In genomic region chr7:25209161-25209622, GRCm38 (mm10) we compare ENCODE assay signal across 13 mouse cellular contexts. TPM values are rescaled to one million over a fixed set of nuclear protein-coding genes. Genes with fewer than 3 reads are reported as not detected.
DNase-seq lines count a peak whose midpoint lies in the region; ATAC-seq and TF ChIP-seq lines count a peak whose summit lies in the region.
"Had no signal": no experiment of that assay in that cellular context is flagged by ENCODE, and none has a peak within 500 bp of the region (broad histone marks: within the 10 kb centered on the region; RNA-seq: fewer than 3 reads in every experiment).

No protein-coding gene starts in this region.

- H3K27ac ChIP-seq in lung, embryonic 16.5 days (ENCODE audit: low read length): no peak overlapping the region
- H3K27ac ChIP-seq in bone marrow, adult 2 months (ENCODE audit: control insufficient read depth, insufficient read depth, low read depth, low read length, poor library complexity): peak overlapping the region; percentile 42
- H3K27ac ChIP-seq in liver, embryonic 12.5 days: peak overlapping the region; percentile 86
- no peak overlapping the region for H3K27ac ChIP-seq in stomach, embryonic 14.5 days (ENCODE audit: low read length)
- H3K27ac ChIP-seq in forebrain, embryonic 13.5 days: no peak overlapping the region
- H3K27ac ChIP-seq: forebrain, embryonic 10.5 days; heart, adult 2 months had no signal

- no peak overlapping the region for H3K4me3 ChIP-seq in lung, embryonic 16.5 days (ENCODE audit: low read length)
- peak overlapping the region; percentile 23 for H3K4me3 ChIP-seq in bone marrow, adult 2 months (replicated peaks; ENCODE audit: control insufficient read depth, low read depth, low read length)
- peak overlapping the region; percentile 37 for H3K4me3 ChIP-seq in liver, embryonic 12.5 days
- H3K4me3 ChIP-seq in stomach, embryonic 14.5 days (ENCODE audit: low read depth, low read length): no peak overlapping the region
- H3K4me3 ChIP-seq in forebrain, embryonic 13.5 days: no peak overlapping the region
- H3K4me3 ChIP-seq: forebrain, embryonic 10.5 days; heart, adult 2 months had no signal

- TF ChIP-seq POLR2A in bone marrow, adult 2 months (IDR thresholded peaks at IDR 0.05; ENCODE audit: borderline replicate concordance, control insufficient read depth, low read depth, low read length): no peak

- 65% methylated on average over 3 of the region's 3 CpGs for WGBS in lung, embryonic 16.5 days
- WGBS in bone marrow, adult 2 months: 64% methylated on average over 3 of the region's 3 CpGs
- WGBS in liver, embryonic 12.5 days (ENCODE audit: insufficient replicate concordance): 55% methylated on average over 3 of the region's 3 CpGs
- 54% methylated on average over 3 of the region's 3 CpGs for WGBS in stomach, embryonic 14.5 days
- WGBS in forebrain, embryonic 13.5 days: 75% methylated on average over 3 of the region's 3 CpGs

- H3K4me2 ChIP-seq in lung, embryonic 16.5 days (ENCODE audit: low read depth, low read length): no peak overlapping the region
- H3K4me2 ChIP-seq in liver, embryonic 12.5 days: peak overlapping the region; percentile 61
- no peak overlapping the region for H3K4me2 ChIP-seq in stomach, embryonic 14.5 days (replicated peaks; ENCODE audit: low read depth, low read length)
- H3K4me2 ChIP-seq in forebrain, embryonic 13.5 days: no peak overlapping the region

- no peaks in the 10 kb centered on the region for H3K9me3 ChIP-seq in lung, embryonic 16.5 days (ENCODE audit: control insufficient read depth, low read length)
- no peaks in the 10 kb centered on the region for H3K9me3 ChIP-seq in liver, embryonic 12.5 days (replicated peaks)
- no peaks in the 10 kb centered on the region for H3K9me3 ChIP-seq in stomach, embryonic 14.5 days (ENCODE audit: control insufficient read depth, low read depth, low read length)
- H3K9me3 ChIP-seq in forebrain, embryonic 13.5 days (replicated peaks): no peaks in the 10 kb centered on the region
- H3K9me3 ChIP-seq: forebrain, embryonic 10.5 days had no signal

- ATAC-seq in lung, embryonic 16.5 days (ENCODE audit: low read depth): peak; percentile 19; the same call in 1 of the 2 replicates
- peak; percentile 90 for ATAC-seq in liver, embryonic 12.5 days
- ATAC-seq in stomach, embryonic 14.5 days (ENCODE audit: insufficient number of reproducible peaks, insufficient read depth, low FRiP score, low read depth): peak; percentile 68
- ATAC-seq in forebrain, embryonic 13.5 days: no peak
- ATAC-seq: Patski had no signal

- H3K4me1 ChIP-seq in lung, embryonic 16.5 days (replicated peaks; ENCODE audit: control insufficient read depth, insufficient read depth, low read length): no peaks in the 10 kb centered on the region
- H3K4me1 ChIP-seq in bone marrow, adult 2 months (ENCODE audit: control insufficient read depth, insufficient read depth, low read length): peaks cover 12% of the 10 kb centered on the region
- H3K4me1 ChIP-seq in liver, embryonic 12.5 days: peaks cover 79% of the 10 kb centered on the region
- no peaks in the 10 kb centered on the region for H3K4me1 ChIP-seq in stomach, embryonic 14.5 days (ENCODE audit: control insufficient read depth, insufficient read depth, low read length)
- no peaks in the 10 kb centered on the region for H3K4me1 ChIP-seq in forebrain, embryonic 13.5 days
- H3K4me1 ChIP-seq: forebrain, embryonic 10.5 days had no signal

- H3K36me3 ChIP-seq in lung, embryonic 16.5 days (ENCODE audit: control insufficient read depth, insufficient read depth, low read length): no peaks in the 10 kb centered on the region
- H3K36me3 ChIP-seq in liver, embryonic 12.5 days: peaks cover 99% of the 10 kb centered on the region
- H3K36me3 ChIP-seq in stomach, embryonic 14.5 days (ENCODE audit: control insufficient read depth, insufficient read depth, low read length): peaks cover 6% of the 10 kb centered on the region; the same call in 1 of the 2 replicates
- peaks cover 54% of the 10 kb centered on the region for H3K36me3 ChIP-seq in forebrain, embryonic 13.5 days (ENCODE audit: poor library complexity, severe bottlenecking)

- no peaks in the 10 kb centered on the region for H3K27me3 ChIP-seq in lung, embryonic 16.5 days (ENCODE audit: control insufficient read depth, insufficient read depth, low read depth, low read length)
- no peaks in the 10 kb centered on the region for H3K27me3 ChIP-seq in liver, embryonic 12.5 days (replicated peaks)
- H3K27me3 ChIP-seq in stomach, embryonic 14.5 days (ENCODE audit: control insufficient read depth, insufficient read depth, low read length): no peaks in the 10 kb centered on the region
- H3K27me3 ChIP-seq in forebrain, embryonic 13.5 days: no peaks in the 10 kb centered on the region
- H3K27me3 ChIP-seq: Patski had no signal

- DNase-seq in lung, postnatal 10 days: no peak
- no peak for DNase-seq in adrenal gland, adult 18-20 months (ENCODE audit: low spot score in 2 of 2)
- DNase-seq in layer of hippocampus, postnatal 25 days (ENCODE audit: extremely low spot score in 1 of 2, low spot score in 1 of 2): no peak
- DNase-seq: cerebellum, adult 11 months; heart, adult 2 months; kidney, adult 8-10 months had no signal

- no peak for TF ChIP-seq CTCF in bone marrow, adult 2 months (IDR thresholded peaks at IDR 0.05; ENCODE audit: control insufficient read depth, insufficient read depth, low read length)

- H3K9ac ChIP-seq in lung, embryonic 16.5 days (ENCODE audit: low read length): no peak overlapping the region
- peak overlapping the region; percentile 29 for H3K9ac ChIP-seq in liver, embryonic 12.5 days
- H3K9ac ChIP-seq in stomach, embryonic 14.5 days (replicated peaks; ENCODE audit: low read depth, low read length): no peak overlapping the region
- no peak overlapping the region for H3K9ac ChIP-seq in forebrain, embryonic 13.5 days

RNA-seq across cellular contexts. Expression of gene Dedd2, which starts 11.2 kb away (rescaled TPM):
- polyA plus RNA-seq in lung, embryonic 16.5 days (2015; fragmentation: Nextera tagmentation; extraction: Ambion mirVana): 9.0 and 9.5 TPM in 2 replicates
- polyA plus RNA-seq in bone marrow, adult 2 months (2011; ENCODE audit: insufficient read depth, insufficient read length, low replicate concordance, missing spikeins): 66.5 and 109 TPM in 2 replicates
- polyA plus RNA-seq in liver, embryonic 12.5 days (2016; fragmentation: Nextera tagmentation; extraction: Ambion mirVana): 31.4 and 33.4 TPM in 2 replicates
- polyA plus RNA-seq in stomach, embryonic 14.5 days (2014; fragmentation: Nextera tagmentation; extraction: Ambion mirVana): 7.5 and 8.7 TPM in 2 replicates
- 11.0 and 12.5 TPM in 2 replicates for polyA plus RNA-seq in forebrain, embryonic 13.5 days (2015; fragmentation: Nextera tagmentation; extraction: Ambion mirVana)
- 10 to 100 TPM; 24.0 to 27.0 TPM for total RNA-seq in adrenal gland, adult 18-20 months (2021)
- total RNA-seq in layer of hippocampus, postnatal 25 days (2021): 10 to 100 TPM; 24.0 to 26.4 TPM

RNA-seq across cellular contexts. Expression of gene Zfp526, which starts 12.0 kb away (rescaled TPM):
- 2.3 and 2.5 TPM in 2 replicates for polyA plus RNA-seq in lung, embryonic 16.5 days (2015; fragmentation: Nextera tagmentation; extraction: Ambion mirVana)
- polyA plus RNA-seq in bone marrow, adult 2 months (2011; ENCODE audit: insufficient read depth, insufficient read length, low replicate concordance, missing spikeins): 7.2 and 13.9 TPM in 2 replicates
- 2.3 and 2.8 TPM in 2 replicates for polyA plus RNA-seq in liver, embryonic 12.5 days (2016; fragmentation: Nextera tagmentation; extraction: Ambion mirVana)
- 3.7 and 4.2 TPM in 2 replicates for polyA plus RNA-seq in stomach, embryonic 14.5 days (2014; fragmentation: Nextera tagmentation; extraction: Ambion mirVana)
- polyA plus RNA-seq in forebrain, embryonic 13.5 days (2015; fragmentation: Nextera tagmentation; extraction: Ambion mirVana): 2.0 and 2.1 TPM in 2 replicates
- 10 to 100 TPM in 1 of 2 experiments, 1 to 10 TPM in 1; 8.4 to 10.2 TPM for total RNA-seq in adrenal gland, adult 18-20 months (2021)
- 10 to 100 TPM; 10.5 to 12.4 TPM for total RNA-seq in layer of hippocampus, postnatal 25 days (2021)

RNA-seq across cellular contexts. Expression of gene Gsk3a, which starts 28.5 kb away (rescaled TPM):
- 7.1 and 8.2 TPM in 2 replicates for polyA plus RNA-seq in lung, embryonic 16.5 days (2015; fragmentation: Nextera tagmentation; extraction: Ambion mirVana)
- polyA plus RNA-seq in bone marrow, adult 2 months (2011; ENCODE audit: insufficient read depth, insufficient read length, low replicate concordance, missing spikeins): 53.6 and 56.8 TPM in 2 replicates
- 13.0 and 14.4 TPM in 2 replicates for polyA plus RNA-seq in liver, embryonic 12.5 days (2016; fragmentation: Nextera tagmentation; extraction: Ambion mirVana)
- 14.7 and 15.9 TPM in 2 replicates for polyA plus RNA-seq in stomach, embryonic 14.5 days (2014; fragmentation: Nextera tagmentation; extraction: Ambion mirVana)
- polyA plus RNA-seq in forebrain, embryonic 13.5 days (2015; fragmentation: Nextera tagmentation; extraction: Ambion mirVana): 11.2 and 12.9 TPM in 2 replicates
- 100 to 1,000 TPM in 1 of 2 experiments, 10 to 100 TPM in 1; 96.7 to 101 TPM for total RNA-seq in adrenal gland, adult 18-20 months (2021)
- total RNA-seq in layer of hippocampus, postnatal 25 days (2021): 100 to 1,000 TPM; 195 to 200 TPM

RNA-seq across cellular contexts. Expression of gene Pou2f2, which starts 29.7 kb away (rescaled TPM):
- 0.58 TPM in 2 replicates for polyA plus RNA-seq in lung, embryonic 16.5 days (2015; fragmentation: Nextera tagmentation; extraction: Ambion mirVana)
- 7.8 and 16.8 TPM in 2 replicates for polyA plus RNA-seq in bone marrow, adult 2 months (2011; ENCODE audit: insufficient read depth, insufficient read length, low replicate concordance, missing spikeins)
- 1.9 TPM in 2 replicates for polyA plus RNA-seq in liver, embryonic 12.5 days (2016; fragmentation: Nextera tagmentation; extraction: Ambion mirVana)
- polyA plus RNA-seq in stomach, embryonic 14.5 days (2014; fragmentation: Nextera tagmentation; extraction: Ambion mirVana): 1.8 and 2.3 TPM in 2 replicates
- polyA plus RNA-seq in forebrain, embryonic 13.5 days (2015; fragmentation: Nextera tagmentation; extraction: Ambion mirVana): 21.9 and 22.2 TPM in 2 replicates
- under 1 TPM; 0.56 to 0.61 TPM for total RNA-seq in adrenal gland, adult 18-20 months (2021)
- 10 to 100 TPM in 1 of 2 experiments, 1 to 10 TPM in 1; 7.1 to 11.8 TPM for total RNA-seq in layer of hippocampus, postnatal 25 days (2021)

RNA-seq across cellular contexts. Expression of gene Erf, which starts 41.4 kb away (rescaled TPM):
- 10.5 and 13.6 TPM in 2 replicates for polyA plus RNA-seq in lung, embryonic 16.5 days (2015; fragmentation: Nextera tagmentation; extraction: Ambion mirVana)
- 6.8 and 14.6 TPM in 2 replicates for polyA plus RNA-seq in bone marrow, adult 2 months (2011; ENCODE audit: insufficient read depth, insufficient read length, low replicate concordance, missing spikeins)
- 6.5 and 7.5 TPM in 2 replicates for polyA plus RNA-seq in liver, embryonic 12.5 days (2016; fragmentation: Nextera tagmentation; extraction: Ambion mirVana)
- 25.8 and 27.7 TPM in 2 replicates for polyA plus RNA-seq in stomach, embryonic 14.5 days (2014; fragmentation: Nextera tagmentation; extraction: Ambion mirVana)
- 5.5 and 5.8 TPM in 2 replicates for polyA plus RNA-seq in forebrain, embryonic 13.5 days (2015; fragmentation: Nextera tagmentation; extraction: Ambion mirVana)
- total RNA-seq in adrenal gland, adult 18-20 months (2021): 10 to 100 TPM; 18.3 to 25.8 TPM
- 10 to 100 TPM; 44.4 to 51.1 TPM for total RNA-seq in layer of hippocampus, postnatal 25 days (2021)

Comparison
In these comparisons a context has a peak if more than half of its experiments do, and no peak if none do; other contexts are left out.
1. H3K27ac ChIP-seq: peak in bone marrow, adult 2 months (single experiment) and liver, embryonic 12.5 days (single experiment); none in lung, embryonic 16.5 days (single experiment), stomach, embryonic 14.5 days (single experiment) and forebrain, embryonic 13.5 days (single experiment).
2. H3K4me3 ChIP-seq: peak in bone marrow, adult 2 months (single experiment) and liver, embryonic 12.5 days (single experiment); none in lung, embryonic 16.5 days (single experiment), stomach, embryonic 14.5 days (single experiment) and forebrain, embryonic 13.5 days (single experiment).